Mouse (Mus musculus): ENCODE data around the gene Itgb5. TPM values are rescaled to one million over a fixed set of nuclear protein-coding genes. Genes with fewer than 3 reads are reported as not detected.
A peak's percentile ranks its signal among the peaks of the same experiment; 100 is the strongest.

The Itgb5 gene
- polyA plus RNA-seq, 1 experiment from 2014 or later, result 21.3 TPM

GRCm38 (mm10) chr16:33923758-33924157 is 94.3 kb downstream of the Itgb5 start:
- Histone ChIP-seq H3K9ac (no peak overlapping the region), H3K4me3 (no peak overlapping the region), H3K36me3 (no peaks in the 10 kb centered on the region), H3K4me2 (no peak overlapping the region), H3K27ac (replicated peaks) (no peak overlapping the region), H3K4me1 (replicated peaks) (peaks cover 8% of the 10 kb centered on the region), H3K9me3 (no peaks in the 10 kb centered on the region), H3K27me3 (no peaks in the 10 kb centered on the region)
- no peak for ATAC-seq (ENCODE audit: low FRiP score, low read depth)
- 92% methylated on average over 8 of the region's 8 CpGs for WGBS

GRCm38 (mm10) chr16:33927263-33927824 is 97.9 kb downstream of the Itgb5 start:
- Histone ChIP-seq H3K4me1 (replicated peaks) (peaks cover 8% of the 10 kb centered on the region), H3K9me3 (no peaks in the 10 kb centered on the region), H3K27ac (replicated peaks) (no peak overlapping the region), H3K4me2 (no peak overlapping the region), H3K27me3 (no peaks in the 10 kb centered on the region), H3K4me3 (no peak overlapping the region), H3K9ac (no peak overlapping the region), H3K36me3 (no peaks in the 10 kb centered on the region)
- no peak for ATAC-seq (ENCODE audit: low FRiP score, low read depth)
- WGBS, result 81% methylated on average over 6 of the region's 6 CpGs

GRCm38 (mm10) chr16:33928788-33929462 is 99.5 kb downstream of the Itgb5 start:
- 63% methylated on average over 9 of the region's 9 CpGs for WGBS
- Histone ChIP-seq H3K4me3 (no peak overlapping the region), H3K27ac (replicated peaks) (no peak overlapping the region), H3K4me2 (no peak overlapping the region), H3K9me3 (no peaks in the 10 kb centered on the region), H3K36me3 (no peaks in the 10 kb centered on the region), H3K9ac (no peak overlapping the region), H3K4me1 (replicated peaks) (peaks cover 7% of the 10 kb centered on the region), H3K27me3 (no peaks in the 10 kb centered on the region)
- ATAC-seq (ENCODE audit: low FRiP score, low read depth), result no peak

- Histone ChIP-seq H3K27me3 (no peaks in the 10 kb centered on the region), H3K4me3 (no peak overlapping the region), H3K4me1 (replicated peaks) (peaks cover 19% of the 10 kb centered on the region), H3K9me3 (no peaks in the 10 kb centered on the region), H3K27ac (replicated peaks) (no peak overlapping the region), H3K9ac (no peak overlapping the region), H3K4me2 (no peak overlapping the region), H3K36me3 (no peaks in the 10 kb centered on the region)
- no peak for ATAC-seq (ENCODE audit: low FRiP score, low read depth)
- 89% methylated on average over 6 of the region's 6 CpGs for WGBS
Observed at GRCm38 (mm10) chr16:33930785-33931184, 101.3 kb downstream of the Itgb5 start.

GRCm38 (mm10) chr16:33931682-33932081 is 102.2 kb downstream of the Itgb5 start:
- 51% methylated on average over 2 of the region's 2 CpGs for WGBS
- H3K36me3 ChIP-seq, result no peaks in the 10 kb centered on the region
- H3K27ac ChIP-seq (replicated peaks), result no peak overlapping the region
- peaks cover 19% of the 10 kb centered on the region for H3K4me1 ChIP-seq (replicated peaks)
- no peak overlapping the region for H3K9ac ChIP-seq
- no peaks in the 10 kb centered on the region for H3K27me3 ChIP-seq
- ATAC-seq (ENCODE audit: low FRiP score, low read depth), result no peak
- no peak overlapping the region for H3K4me2 ChIP-seq
- H3K9me3 ChIP-seq, result no peaks in the 10 kb centered on the region
- no peak overlapping the region for H3K4me3 ChIP-seq

GRCm38 (mm10) chr16:33932126-33932525 is 102.7 kb downstream of the Itgb5 start:
- peaks cover 19% of the 10 kb centered on the region for H3K4me1 ChIP-seq (replicated peaks)
- no peak overlapping the region for H3K4me2 ChIP-seq
- H3K9ac ChIP-seq, result no peak overlapping the region
- H3K9me3 ChIP-seq, result no peaks in the 10 kb centered on the region
- H3K4me3 ChIP-seq, result no peak overlapping the region
- no peak for ATAC-seq (ENCODE audit: low FRiP score, low read depth)
- H3K27me3 ChIP-seq, result no peaks in the 10 kb centered on the region
- 69% methylated on average over 5 of the region's 5 CpGs for WGBS
- no peaks in the 10 kb centered on the region for H3K36me3 ChIP-seq
- no peak overlapping the region for H3K27ac ChIP-seq (replicated peaks)

GRCm38 (mm10) chr16:33933411-33933810 is 103.9 kb downstream of the Itgb5 start:
- WGBS, result 91% methylated on average over 11 of the region's 11 CpGs
- Histone ChIP-seq H3K36me3 (no peaks in the 10 kb centered on the region), H3K4me1 (replicated peaks) (peaks cover 19% of the 10 kb centered on the region), H3K27me3 (no peaks in the 10 kb centered on the region), H3K4me2 (no peak overlapping the region), H3K9ac (no peak overlapping the region), H3K27ac (replicated peaks) (no peak overlapping the region), H3K9me3 (no peaks in the 10 kb centered on the region), H3K4me3 (no peak overlapping the region)
- no peak for ATAC-seq (ENCODE audit: low FRiP score, low read depth)

GRCm38 (mm10) chr16:33934701-33935406 is 105.4 kb downstream of the Itgb5 start:
- Histone ChIP-seq H3K4me2 (no peak overlapping the region), H3K9me3 (no peaks in the 10 kb centered on the region), H3K4me1 (replicated peaks) (peaks cover 21% of the 10 kb centered on the region), H3K9ac (no peak overlapping the region), H3K4me3 (no peak overlapping the region), H3K27me3 (no peaks in the 10 kb centered on the region), H3K27ac (replicated peaks) (peak overlapping the region; percentile 61), H3K36me3 (no peaks in the 10 kb centered on the region)
- 51% methylated on average over 5 of the region's 5 CpGs for WGBS
- peak; percentile 74 for ATAC-seq (ENCODE audit: low FRiP score, low read depth)

GRCm38 (mm10) chr16:33935407-33935785 is 105.9 kb downstream of the Itgb5 start:
- Histone ChIP-seq H3K4me2 (no peak overlapping the region), H3K4me3 (no peak overlapping the region), H3K4me1 (replicated peaks) (peaks cover 21% of the 10 kb centered on the region), H3K9me3 (no peaks in the 10 kb centered on the region), H3K27ac (replicated peaks) (no peak overlapping the region), H3K36me3 (no peaks in the 10 kb centered on the region), H3K27me3 (no peaks in the 10 kb centered on the region), H3K9ac (no peak overlapping the region)
- 92% methylated on average over 6 of the region's 6 CpGs for WGBS
- ATAC-seq (ENCODE audit: low FRiP score, low read depth), result no peak

GRCm38 (mm10) chr16:33936885-33937284 is 107.4 kb downstream of the Itgb5 start:
- H3K27me3 ChIP-seq, result no peaks in the 10 kb centered on the region
- H3K9me3 ChIP-seq, result no peaks in the 10 kb centered on the region
- H3K4me3 ChIP-seq, result no peak overlapping the region
- H3K36me3 ChIP-seq, result no peaks in the 10 kb centered on the region
- peaks cover 36% of the 10 kb centered on the region for H3K4me1 ChIP-seq (replicated peaks)
- H3K4me2 ChIP-seq, result no peak overlapping the region
- WGBS, result 91% methylated on average over 4 of the region's 4 CpGs
- H3K27ac ChIP-seq (replicated peaks), result no peak overlapping the region
- no peak for ATAC-seq (ENCODE audit: low FRiP score, low read depth)
- no peak overlapping the region for H3K9ac ChIP-seq

- Histone ChIP-seq H3K4me2 (no peak overlapping the region), H3K9ac (no peak overlapping the region), H3K36me3 (no peaks in the 10 kb centered on the region), H3K9me3 (no peaks in the 10 kb centered on the region), H3K27ac (replicated peaks) (no peak overlapping the region), H3K4me3 (no peak overlapping the region), H3K4me1 (replicated peaks) (peaks cover 42% of the 10 kb centered on the region), H3K27me3 (no peaks in the 10 kb centered on the region)
- WGBS, result 74% methylated on average over 8 of the region's 8 CpGs
- no peak for ATAC-seq (ENCODE audit: low FRiP score, low read depth)
Observed at GRCm38 (mm10) chr16:33937567-33937966, 108.1 kb downstream of the Itgb5 start.

- H3K27ac ChIP-seq (replicated peaks), result no peak overlapping the region
- WGBS, result 73% methylated on average over 12 of the region's 12 CpGs
- no peak overlapping the region for H3K4me2 ChIP-seq
- H3K9ac ChIP-seq, result no peak overlapping the region
- ATAC-seq (ENCODE audit: low FRiP score, low read depth), result no peak
- H3K27me3 ChIP-seq, result no peaks in the 10 kb centered on the region
- no peaks in the 10 kb centered on the region for H3K9me3 ChIP-seq
- no peaks in the 10 kb centered on the region for H3K36me3 ChIP-seq
- H3K4me1 ChIP-seq (replicated peaks), result peaks cover 45% of the 10 kb centered on the region
- no peak overlapping the region for H3K4me3 ChIP-seq
Observed at GRCm38 (mm10) chr16:33938311-33939132, 109.1 kb downstream of the Itgb5 start.
